Mouse (Mus musculus): ENCODE measurements around the gene Coq10b.

DNA sequence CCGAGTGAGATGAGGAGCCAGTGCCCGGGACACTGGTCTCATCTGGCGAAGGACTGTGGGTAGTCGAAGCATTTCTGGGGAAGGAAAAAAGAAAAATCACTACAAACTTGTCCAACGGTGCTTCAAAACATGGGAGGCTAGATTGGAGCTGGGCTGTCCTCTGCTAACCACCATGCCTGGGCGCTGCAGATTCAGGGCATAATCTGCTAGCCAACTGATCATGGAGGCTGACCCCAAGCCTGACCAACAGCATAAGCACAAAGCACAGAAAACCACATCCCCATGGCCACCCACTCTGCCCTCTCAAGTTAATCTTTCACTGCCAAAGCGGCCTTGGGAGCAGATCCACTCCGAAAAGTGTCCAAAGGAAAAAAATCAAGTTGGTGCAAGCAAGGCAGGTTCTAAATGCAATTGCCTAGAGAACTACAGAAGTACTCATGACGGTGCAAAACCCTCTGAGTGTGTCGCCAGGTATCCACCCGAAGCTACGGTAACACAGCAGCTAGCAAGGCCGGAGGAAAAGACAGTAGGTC is 34.4 kb downstream of the Coq10b start:
- TF ChIP-seq CHD2 (IDR thresholded peaks at IDR 0.05; ENCODE audit: low read depth, low read length): no peak
- no peak for TF ChIP-seq ZNF384 (IDR thresholded peaks at IDR 0.05; ENCODE audit: low read depth, low read length)
- no peak for TF ChIP-seq HCFC1 (IDR thresholded peaks at IDR 0.05; ENCODE audit: borderline replicate concordance, insufficient read depth, low read length)
- TF ChIP-seq MAFK (IDR thresholded peaks at IDR 0.05; ENCODE audit: insufficient read depth, low read depth, low read length): no peak
